Comparison of ENCODE assay signal across 23 mouse cellular contexts in the genomic region with DNA sequence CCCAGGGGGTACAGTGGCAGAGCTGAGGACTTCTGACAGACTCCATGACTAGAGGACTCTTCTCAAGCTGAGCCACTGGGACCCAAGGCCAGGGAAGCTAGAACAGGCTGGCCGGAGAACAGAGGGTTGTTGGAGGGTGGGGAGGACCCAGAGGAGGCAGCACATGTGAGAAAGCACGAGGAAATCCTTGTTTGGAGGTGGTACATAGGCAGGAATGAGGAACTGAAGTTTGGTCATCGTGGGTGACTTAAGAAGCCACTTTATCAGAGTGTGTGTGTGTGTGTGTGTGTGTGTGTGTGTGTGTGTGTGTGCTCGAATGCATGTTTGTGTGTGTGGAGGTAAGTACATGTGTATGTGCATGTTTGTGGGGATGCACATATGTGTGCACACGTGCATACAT.
"Had no signal": no experiment of that assay in that cellular context is flagged by ENCODE, and none has a peak within 500 bp of the region (broad histone marks: within the 10 kb centered on the region; RNA-seq: fewer than 3 reads in every experiment).

No protein-coding gene starts in this region.

- H3K4me1 ChIP-seq: liver, embryonic 15.5 days; lung, embryonic 15.5 days had no signal

- DNase-seq: liver, postnatal 0 days; lung, adult 2 months; lung, postnatal 14 days; lung, postnatal 36 days; retina, postnatal 1 day; right cerebral cortex, adult 18-20 months; right cerebral cortex, postnatal 25 days; right cerebral cortex, postnatal 4 days; spleen, adult 18-20 months; thymus, adult 18-20 months; thymus, postnatal 14 days; thymus, postnatal 36 days had no signal

- H3K27me3 ChIP-seq: liver, embryonic 15.5 days; lung, embryonic 15.5 days; midbrain, embryonic 13.5 days; midbrain, embryonic 15.5 days; neural tube, embryonic 13.5 days; neural tube, embryonic 15.5 days had no signal

- H3K9ac ChIP-seq: liver, embryonic 15.5 days; liver, postnatal 0 days; lung, embryonic 15.5 days; midbrain, embryonic 13.5 days; midbrain, embryonic 15.5 days; neural tube, embryonic 13.5 days; neural tube, embryonic 15.5 days had no signal

- ATAC-seq: liver, postnatal 0 days; lung, postnatal 0 days; midbrain, embryonic 13.5 days; midbrain, embryonic 15.5 days had no signal

- H3K4me2 ChIP-seq: liver, embryonic 15.5 days; lung, embryonic 15.5 days; midbrain, embryonic 11.5 days; midbrain, embryonic 13.5 days; midbrain, embryonic 15.5 days; neural tube, embryonic 13.5 days; neural tube, embryonic 15.5 days had no signal

- H3K4me3 ChIP-seq: liver, embryonic 15.5 days; lung, embryonic 15.5 days; megakaryocyte, embryonic 14.5 days; midbrain, embryonic 13.5 days; midbrain, embryonic 15.5 days; myocyte; neural tube, embryonic 13.5 days; neural tube, embryonic 15.5 days had no signal

- H3K36me3 ChIP-seq: liver, embryonic 15.5 days; lung, embryonic 15.5 days; midbrain, embryonic 13.5 days; midbrain, embryonic 15.5 days; neural tube, embryonic 13.5 days; neural tube, embryonic 15.5 days had no signal

- H3K9me3 ChIP-seq: liver, embryonic 15.5 days; lung, embryonic 15.5 days; megakaryocyte, embryonic 14.5 days; midbrain, embryonic 13.5 days; midbrain, embryonic 15.5 days; neural tube, embryonic 13.5 days; neural tube, embryonic 15.5 days had no signal

- H3K27ac ChIP-seq: liver, embryonic 15.5 days; lung, embryonic 15.5 days; macrophage; midbrain, embryonic 13.5 days; midbrain, embryonic 15.5 days; neural tube, embryonic 13.5 days; neural tube, embryonic 15.5 days had no signal
